Mouse (Mus musculus): ENCODE results near the gene Dnah14.
"Not testable (repeated sequence)": the region's sequence is repeated elsewhere in the genome, so short reads cannot be mapped to it uniquely, and the experiment has no call there.

The Dnah14 gene

DNA sequence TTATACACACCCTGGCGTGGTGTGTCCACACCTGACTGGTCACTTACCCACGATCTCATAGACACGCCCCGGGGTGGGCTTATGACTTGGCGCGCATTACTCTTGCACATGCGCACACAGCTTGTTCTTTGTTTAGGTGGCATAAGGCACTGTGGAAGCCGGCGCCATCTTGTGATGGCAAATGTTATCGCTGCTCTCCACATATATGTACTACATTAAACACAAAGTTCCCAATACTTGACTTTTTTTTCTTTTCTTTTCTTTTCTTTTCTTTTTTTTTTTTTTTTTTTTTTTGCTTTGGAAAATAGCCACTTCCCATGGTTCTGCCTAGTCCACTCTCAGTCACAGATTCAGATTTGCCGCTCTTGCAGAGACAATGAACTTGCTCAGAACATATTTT is 206.2 kb downstream of the Dnah14 start:
- not testable (repeated sequence) for DNase-seq (ENCODE audit: low spot score in 2 of 2)

DNA sequence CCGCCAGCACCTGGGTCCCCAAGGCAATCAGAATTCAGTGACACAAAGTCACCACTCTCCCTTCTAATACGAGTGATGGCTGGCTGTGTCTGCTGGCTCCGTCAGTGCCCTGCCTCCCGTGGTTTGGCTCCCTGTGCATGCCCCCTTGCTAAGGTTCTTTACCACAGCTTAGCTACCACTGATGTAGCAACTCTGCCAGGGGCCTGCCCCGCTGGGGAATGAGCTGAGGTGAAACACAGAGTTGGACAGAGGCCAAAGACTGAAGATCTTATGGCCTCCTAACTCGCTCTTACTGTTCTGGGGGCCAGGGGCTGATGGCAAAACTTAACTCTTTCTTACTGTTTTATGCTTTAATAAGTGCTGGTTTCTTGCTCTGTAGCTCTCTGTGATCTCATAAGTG is 213.6 kb downstream of the Dnah14 start:
- DNase-seq (ENCODE audit: low spot score in 2 of 2): no peak

DNA sequence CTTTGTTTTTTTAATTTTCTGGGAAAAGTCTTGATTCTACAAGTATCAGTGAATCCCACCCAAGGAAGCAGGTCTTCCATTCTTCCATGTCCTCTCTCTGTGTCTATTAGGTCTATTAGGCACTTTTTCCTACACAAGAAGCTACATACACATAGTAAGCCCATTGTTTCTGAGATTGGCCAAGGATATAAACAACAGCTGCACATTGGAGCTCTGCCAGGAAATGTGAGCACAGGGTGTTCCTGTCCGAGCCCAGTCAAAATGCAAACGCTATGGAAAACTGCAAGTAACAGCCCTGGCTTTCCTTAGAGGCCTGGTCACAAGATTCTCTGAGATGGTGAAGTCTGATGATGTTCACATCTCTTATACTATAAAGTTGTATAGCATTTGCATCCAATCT is 217.2 kb downstream of the Dnah14 start:
- DNase-seq (ENCODE audit: low spot score in 2 of 2): no peak

DNA sequence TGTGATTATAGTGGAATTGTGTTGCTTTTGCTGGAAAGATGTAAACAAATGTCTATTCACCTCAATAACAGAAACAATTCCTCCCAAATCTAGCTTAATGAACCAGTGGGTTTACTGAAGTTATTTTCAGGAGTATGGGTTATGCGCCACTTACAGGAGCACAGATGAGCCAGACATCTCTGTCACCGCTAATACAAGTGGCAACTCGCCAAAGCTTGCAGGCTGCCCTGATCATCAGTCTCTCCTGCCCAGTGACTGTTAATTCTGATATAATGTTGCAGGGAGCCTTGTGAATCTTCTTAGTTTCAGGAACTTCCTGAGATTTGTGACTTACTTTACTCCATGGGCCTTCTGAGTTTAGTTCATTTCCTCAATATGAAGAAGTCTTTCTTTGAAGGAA is 223.6 kb downstream of the Dnah14 start:
- no peak for DNase-seq (ENCODE audit: low spot score in 2 of 2)

DNA sequence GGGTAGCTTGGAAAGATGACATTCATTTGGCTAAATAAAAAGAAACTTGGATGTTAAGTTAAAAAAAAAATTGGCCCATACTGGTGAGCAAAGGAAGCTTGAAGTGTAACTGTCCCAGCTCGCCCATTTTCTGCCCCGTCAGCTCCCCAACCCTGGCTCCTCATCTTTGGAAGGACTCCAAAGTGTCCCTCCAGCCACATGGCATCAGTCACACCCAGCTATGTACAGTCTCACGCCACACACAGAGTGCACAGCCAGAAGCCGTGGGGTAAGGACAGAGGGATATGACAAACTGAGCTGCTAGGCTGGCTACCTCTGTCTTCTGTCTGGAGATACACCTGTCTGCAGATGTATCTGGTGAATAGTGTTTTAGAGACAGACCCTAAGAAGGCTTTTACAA is 224.3 kb downstream of the Dnah14 start:
- no peak for DNase-seq (ENCODE audit: low spot score in 2 of 2)

DNA sequence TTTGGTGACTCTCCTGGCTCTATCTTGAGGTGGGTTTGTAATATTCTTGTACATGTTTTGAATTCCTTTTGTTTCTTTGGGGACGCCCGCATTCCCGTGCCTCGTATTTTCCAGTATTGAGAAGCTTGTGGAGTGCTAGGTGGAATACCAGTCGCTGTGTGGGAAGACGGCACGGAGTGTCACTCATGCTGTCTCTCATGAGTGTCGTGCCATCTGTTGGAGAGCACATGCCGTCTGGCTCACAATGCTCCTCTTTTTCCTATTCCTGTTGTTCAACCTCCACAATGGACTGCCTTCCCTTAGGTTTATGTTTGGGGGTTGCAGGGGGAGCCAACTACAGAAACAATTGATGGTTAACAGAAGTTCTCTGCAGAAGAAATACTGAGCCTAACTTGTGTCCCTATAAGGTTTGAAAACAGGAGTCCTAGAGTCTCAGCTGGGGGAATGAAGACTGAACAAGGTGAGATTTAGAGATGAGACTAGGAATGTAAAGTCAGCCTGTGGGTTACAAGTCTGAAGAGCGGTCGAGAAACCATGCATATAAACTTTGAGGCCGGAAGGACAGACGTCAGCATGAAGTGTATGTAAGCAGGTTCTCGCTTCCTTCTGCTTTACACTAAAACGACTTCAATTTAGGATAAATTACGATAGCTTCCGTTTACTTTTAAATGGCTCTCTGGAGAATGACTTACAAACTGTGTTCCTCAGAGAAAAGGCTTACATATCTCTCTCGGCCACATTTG is 235.3 kb downstream of the Dnah14 start:
- no peak for DNase-seq (ENCODE audit: low spot score in 2 of 2)

DNA sequence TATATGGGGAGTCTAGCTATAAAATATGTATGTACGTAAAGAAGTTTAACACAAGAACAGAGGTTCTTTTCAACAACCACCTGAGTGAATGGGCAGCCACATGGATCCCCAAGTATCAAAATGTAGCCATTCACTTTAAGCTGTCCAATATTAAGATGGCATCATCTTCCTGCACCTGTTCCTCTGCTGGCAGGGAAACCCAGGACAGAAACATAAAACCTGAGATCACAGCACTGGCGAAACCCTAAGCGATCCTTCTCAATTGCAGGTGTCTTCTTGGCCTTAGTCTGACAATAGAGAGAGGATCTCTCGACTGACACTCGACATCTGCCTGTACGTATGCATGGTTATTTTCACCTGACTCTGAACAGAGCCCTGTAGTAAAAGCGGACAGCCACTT is 250.4 kb downstream of the Dnah14 start:
- no peak for DNase-seq (ENCODE audit: low spot score in 2 of 2)

DNA sequence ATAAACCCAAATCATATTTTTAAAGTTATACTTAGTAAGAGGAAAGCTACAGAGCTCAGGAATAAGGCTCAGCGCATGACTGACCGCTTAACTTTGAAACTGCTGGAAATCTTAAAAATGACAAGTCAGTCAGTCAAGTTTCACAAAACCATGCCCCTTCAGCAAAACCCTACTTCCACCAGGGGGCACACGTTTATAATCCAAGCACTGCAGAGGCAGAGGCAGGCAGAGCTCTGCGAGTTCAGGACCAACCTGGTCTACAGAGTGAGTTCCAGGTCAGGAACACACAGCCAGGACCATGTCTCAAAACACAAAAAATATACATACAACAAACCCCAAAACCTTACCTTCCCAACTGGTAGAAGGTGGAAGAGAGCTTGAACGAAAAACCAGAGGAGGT is 252.0 kb downstream of the Dnah14 start:
- DNase-seq (ENCODE audit: low spot score in 2 of 2): no peak

DNA sequence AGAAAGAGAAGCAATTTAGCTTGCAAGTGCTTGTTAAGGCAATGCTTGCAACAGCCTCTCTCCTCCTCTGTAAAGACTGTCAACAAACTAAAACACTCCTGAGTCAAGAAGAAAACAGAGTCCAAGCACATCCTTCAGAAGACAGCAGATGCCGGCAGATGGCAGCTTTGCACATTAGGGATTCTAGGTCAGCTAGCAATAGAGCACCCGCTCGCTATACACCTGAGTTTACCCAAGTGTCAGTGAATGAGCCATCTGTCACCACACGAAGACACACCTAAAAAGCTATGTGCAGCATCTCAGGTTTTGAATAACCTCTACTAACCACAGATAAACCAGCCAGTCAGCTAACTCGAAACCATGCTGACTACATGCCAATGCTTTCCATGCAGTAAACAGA is 256.4 kb downstream of the Dnah14 start:
- DNase-seq (ENCODE audit: low spot score in 2 of 2): no peak

DNA sequence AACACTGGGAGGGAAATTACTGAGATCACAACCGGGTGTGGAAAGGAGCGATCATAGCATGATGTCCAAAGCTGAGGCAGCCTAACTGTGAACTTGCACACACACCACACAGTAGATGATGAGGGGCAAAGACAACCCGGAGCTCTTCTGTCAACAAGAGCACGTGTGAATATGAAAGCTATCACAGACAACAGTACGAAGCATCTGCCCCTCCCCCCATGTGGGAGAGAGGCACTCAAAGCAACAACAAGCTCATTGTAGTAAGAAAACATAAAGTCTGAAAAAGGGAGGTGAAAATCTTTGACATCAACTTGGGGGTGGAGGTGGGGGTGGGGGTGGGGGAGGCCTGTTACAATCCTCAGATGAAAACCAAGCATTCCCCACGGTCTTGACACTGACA is 256.8 kb downstream of the Dnah14 start:
- no peak for DNase-seq (ENCODE audit: low spot score in 2 of 2)

DNA sequence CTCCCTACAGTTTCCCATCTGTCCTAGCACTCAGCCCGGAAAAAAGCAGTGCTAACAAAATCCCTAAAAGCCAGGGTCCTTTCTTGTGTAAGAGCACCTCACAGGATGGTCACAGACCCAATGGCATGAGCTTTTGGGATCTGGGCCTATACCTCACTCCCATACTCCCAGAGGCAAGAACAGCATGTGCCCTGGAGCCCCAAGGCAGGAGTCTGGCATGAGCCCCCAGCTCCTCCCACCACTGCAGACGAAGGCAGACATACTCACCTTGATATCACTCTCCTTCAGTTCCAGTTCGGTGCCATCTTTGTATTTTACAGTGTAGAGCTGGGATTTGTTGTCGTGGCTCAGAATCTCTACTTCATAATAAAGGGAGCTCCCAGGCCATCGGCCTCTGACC is 261.8 kb downstream of the Dnah14 start:
- DNase-seq (ENCODE audit: low spot score in 2 of 2): no peak

DNA sequence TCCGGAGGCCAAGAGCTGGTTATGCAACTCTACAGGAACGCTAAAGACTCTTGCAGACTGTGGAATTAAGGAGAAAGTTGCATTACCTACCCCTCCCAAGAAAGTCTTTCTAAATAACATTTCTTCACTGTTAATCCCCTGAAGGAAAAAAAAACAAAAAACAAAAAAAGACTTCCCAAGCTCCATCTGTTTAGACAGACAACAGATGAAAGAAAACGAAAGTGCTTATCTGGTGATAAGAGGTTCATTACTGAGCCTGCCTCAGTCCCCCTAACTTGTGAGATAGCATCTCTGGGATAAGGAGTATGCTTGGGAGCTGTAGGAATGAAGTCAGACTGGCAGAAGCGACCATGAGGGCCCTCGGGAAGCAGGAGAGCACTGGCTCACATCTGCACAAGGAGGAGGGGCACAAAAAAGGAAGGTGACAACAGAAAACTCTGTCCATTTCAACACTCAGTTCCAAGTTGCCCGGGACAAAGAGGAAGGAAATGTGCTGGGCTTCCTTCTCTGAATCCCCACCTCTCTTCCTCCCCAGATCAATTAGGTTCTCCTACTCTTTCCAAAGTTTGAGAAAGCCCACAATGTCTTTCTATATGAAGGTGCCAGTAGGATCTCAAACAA is 263.5 kb downstream of the Dnah14 start:
- DNase-seq (ENCODE audit: low spot score in 2 of 2): no peak

DNA sequence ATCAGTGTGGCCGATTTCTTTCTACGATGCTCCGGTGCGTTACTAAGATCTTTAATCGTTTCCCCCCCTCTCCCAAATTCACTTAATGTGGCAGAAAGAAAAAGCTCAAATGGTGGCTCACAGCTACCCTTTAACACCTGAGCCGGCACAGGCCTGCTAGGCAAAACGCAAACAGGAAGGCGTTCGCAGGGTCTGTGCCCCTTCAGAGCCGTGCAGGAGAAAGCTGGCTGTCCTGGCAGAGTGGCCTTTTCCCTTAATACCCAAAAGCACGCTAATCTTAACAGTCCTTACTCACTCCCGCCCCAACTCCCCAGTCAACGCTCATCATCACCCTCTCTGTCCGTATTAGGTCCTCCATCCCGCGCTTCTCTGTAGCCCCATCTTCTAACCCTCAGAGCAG is 265.0 kb downstream of the Dnah14 start:
- DNase-seq (ENCODE audit: low spot score in 2 of 2): no peak

DNA sequence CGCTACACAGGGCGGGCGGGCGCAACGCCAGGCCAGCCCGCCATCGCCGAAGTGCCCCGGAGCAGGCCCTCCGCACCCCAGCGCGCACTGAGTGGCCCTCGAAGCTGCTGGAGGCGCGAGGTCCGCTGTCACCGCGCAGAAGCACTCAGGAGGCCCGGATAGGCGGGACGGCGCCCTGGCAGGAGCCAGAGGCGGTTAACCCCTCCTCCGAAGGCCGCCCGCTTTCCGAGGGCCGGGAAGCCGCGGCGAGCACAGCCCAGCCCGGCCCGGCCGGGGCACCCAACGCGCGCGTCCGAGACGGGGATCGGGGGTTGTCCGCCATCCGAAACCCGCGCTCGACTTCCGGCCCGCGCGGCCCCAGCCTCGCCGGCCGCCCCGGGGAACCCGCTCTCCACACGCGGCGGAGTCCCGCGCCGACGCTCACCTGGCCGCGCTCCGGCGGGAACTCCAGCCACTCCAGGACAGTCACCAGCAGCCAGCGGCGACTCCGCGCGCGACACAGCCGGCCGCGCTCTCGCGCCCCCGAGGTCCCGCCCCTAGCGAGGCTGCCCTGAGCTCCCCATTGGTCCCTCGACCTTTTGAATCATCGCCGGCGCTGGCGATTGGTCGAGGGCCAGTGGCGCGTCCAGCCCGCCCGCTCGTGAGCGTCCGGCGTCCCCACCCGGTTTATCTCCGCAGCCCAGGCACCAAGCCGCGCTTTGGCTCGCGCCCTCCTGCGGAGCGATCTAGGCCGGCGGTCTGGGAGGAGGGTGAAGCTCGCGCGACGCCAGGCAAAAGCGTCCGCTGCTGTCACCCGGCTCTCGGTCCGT is 265.7 kb downstream of the Dnah14 start:
- peak; percentile 89 to 96 for DNase-seq (ENCODE audit: low spot score in 2 of 2)

DNA sequence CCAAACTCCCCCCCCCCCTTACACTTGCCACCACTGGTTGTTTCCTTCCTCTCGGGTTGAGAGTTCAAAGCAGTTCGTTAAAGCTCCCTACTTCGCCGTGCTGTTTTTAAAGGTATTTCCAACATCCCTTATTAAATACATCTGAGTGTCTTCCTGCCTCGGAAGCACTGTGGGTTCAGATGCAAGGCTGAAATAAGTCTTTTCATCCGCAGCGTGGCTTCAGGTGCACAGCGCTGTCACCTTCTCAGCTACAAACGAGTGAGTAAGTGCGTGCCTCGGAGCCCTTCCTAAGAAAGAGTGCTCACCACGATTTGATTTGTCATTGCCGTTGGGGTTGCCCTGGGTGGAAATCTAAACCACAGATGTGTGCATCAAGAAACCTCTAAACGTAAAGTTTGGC is 266.4 kb downstream of the Dnah14 start, which contains the start of gene Lbr:
Gene Lbr, minus strand, starts transcription at position 266 of the 400 bp plus-strand sequence.
- no peak for DNase-seq (ENCODE audit: low spot score in 2 of 2)

DNA sequence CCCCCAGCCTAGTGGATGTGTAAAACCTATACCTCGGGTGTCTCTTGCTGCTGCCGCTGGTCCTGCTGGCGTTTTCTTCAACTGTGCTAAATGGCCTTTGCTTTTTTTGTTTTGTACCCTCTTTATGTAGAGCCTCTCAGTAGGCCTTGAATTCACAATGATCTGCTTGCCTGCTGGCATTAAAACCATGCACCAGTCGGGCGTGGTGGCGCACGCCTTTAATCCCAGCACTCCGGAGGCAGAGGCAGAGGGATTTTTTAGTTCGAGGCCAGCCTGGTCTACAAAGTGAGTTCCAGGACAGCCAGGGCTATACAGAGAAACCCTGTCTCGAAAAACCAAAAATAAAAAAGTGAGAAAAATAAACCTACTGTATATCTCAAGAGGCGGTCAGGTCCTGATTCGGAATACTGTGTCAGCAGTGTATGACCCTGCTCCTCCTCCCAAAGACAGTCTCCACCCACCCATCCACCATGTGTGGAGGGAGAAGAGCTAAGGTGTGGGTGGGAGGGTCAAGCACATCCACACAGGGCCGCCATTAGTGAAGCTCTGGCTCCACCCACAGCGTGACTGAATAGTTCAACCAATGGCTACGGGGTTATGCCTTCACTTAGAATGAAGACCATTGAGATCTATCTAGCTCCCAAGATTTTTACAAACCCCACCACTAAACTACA is 268.7 kb downstream of the Dnah14 start:
- no peak for DNase-seq (ENCODE audit: low spot score in 2 of 2)

DNA sequence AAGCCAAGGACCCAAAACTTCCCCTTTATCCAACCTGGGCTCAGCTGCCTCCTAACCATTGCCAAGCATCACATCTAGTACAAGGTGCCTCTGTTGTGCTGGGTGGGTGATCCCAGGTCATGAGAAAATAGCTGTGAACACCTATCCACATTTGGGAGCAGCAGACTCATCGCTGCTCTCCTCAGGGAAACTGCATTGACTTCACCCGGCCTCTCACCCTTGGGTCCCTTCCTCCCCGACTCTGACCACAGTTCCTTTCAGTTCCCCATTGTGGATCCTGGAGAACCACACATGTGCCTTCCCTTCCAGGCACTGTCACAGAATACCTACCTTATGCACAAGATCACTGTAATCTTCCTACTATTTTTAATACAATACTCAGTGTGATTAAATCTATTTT is 269.4 kb downstream of the Dnah14 start:
- DNase-seq (ENCODE audit: low spot score in 2 of 2): no peak

DNA sequence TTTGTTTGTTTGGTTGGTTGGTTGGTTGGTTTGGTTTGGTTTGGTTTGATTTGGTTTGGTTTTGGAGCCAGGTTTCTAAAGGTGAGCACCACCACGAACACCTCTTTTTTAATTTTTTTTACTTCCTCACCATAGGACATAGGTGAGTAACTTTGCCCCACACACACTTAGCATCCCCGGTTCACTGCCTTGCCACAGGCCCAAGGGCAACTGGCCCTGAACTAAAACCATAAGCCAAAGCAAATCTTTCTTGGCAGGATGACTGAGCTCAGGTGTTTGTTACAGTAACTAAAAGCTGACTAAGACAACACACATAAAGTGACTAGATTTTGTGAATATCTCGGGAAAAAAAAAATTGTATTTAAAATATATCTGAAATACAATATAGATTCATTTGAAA is 271.0 kb downstream of the Dnah14 start:
- no peak for DNase-seq (ENCODE audit: low spot score in 2 of 2)

DNA sequence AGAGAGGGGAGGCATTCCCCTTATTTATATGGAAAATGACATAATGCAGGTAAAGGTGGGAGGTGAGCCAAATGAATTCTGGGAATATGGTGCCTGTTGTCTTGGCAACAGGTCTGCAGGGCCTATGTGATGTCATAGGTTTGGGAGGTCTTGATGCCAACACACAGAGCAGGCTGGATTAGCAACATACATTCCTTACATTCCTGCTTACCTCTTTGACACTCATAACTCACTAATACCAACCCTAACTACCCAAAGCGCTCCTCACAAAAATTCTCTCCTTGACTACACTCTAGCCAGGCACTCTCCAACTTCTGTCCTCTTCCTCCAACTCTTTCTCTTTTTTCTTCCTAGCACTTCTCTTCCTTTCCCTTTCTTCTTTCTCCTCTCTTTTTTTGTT is 271.9 kb downstream of the Dnah14 start:
- DNase-seq (ENCODE audit: low spot score in 2 of 2): no peak

DNA sequence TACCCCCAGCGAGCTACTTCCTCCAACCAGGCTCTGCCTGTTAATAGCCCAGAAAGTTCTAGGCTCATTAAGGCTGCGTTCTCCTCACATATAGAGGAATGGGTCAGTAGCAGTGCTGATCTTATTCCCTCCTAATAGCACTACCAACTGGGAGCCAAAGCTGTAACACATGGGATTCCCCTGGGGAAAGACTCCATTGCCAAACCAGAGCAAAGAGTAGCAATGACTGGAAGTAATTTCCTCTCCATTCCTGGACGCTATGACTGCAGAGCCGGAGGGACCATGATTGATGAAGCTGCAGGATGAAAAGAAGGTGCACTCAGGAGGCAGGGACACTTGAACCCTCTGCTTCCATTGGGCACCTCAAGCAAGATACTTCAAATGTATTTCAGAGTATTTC is 274.1 kb downstream of the Dnah14 start:
- DNase-seq (ENCODE audit: low spot score in 2 of 2): no peak

DNA sequence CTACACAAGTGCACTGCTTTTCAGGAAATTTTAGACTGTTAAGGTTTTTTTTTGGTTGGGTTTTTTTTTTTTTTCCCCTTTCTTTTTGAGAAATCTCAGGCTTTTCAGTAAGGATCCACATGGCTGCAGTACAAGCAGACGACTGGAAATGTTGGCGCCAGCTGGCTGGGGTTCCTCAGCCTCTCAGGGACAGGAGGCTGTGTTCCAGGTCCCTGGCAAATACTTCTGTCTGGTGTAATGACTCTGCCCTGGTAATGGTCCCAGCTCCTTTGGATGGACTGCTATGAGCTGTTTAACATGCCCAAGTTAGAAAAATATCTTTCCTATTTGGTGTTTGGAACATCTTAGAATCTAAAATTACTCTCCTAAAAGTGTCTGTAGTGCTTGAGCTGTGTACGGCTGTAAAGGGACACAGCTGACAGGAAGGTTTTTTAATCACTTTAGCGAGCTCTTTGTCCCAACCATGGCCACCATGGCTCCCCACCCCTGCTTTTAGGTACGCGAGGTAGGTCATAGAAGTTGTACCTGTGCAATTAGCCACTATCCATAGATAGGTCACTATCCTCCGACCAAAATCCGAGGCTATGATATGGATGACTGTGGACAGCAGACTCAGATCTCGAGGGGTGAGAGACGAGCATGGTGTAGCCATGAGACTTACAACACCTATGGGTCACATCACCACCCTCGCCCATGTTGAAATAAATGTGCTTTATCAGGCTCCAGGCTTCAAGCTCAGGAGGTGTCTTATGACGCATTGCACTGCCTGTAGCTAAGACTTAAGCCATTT is 275.4 kb downstream of the Dnah14 start:
- no peak for DNase-seq (ENCODE audit: low spot score in 2 of 2)

All from urinary bladder, adult 18-20 months (tissue).